Mouse (Mus musculus) heart, adult 11 months (tissue): ENCODE measurements at regions not wholly inside any gene's neighbourhood (a gene's known extent, or its start where the extent isn't known, plus 50 kb on each side); places are given as distances from the start of the nearest gene placed in this dataset.

Experiments used
- DNase-seq: peaks from one replicate; pipeline ENCODE4 v3.0.0; 2022

DNA sequence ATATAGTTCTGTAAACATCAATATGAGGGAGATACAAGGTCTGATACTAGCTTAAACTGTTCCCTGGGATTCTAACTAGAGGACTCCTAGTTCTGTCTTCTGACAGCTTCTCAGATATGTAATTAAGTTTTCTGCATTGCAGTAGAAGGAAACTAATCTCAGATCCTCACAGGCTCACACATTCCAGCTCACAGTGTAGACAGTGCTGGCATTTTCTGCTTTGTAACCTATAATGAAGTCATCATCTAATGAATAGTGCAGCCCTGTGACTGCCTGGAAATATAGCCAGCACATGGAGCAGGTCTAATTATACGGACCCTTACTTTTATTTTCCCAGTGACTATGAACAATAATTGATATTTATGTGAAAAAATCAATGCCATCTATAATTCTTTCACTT, 331.2 kb upstream of the Celf2 start:
- DNase-seq: no peak

DNA sequence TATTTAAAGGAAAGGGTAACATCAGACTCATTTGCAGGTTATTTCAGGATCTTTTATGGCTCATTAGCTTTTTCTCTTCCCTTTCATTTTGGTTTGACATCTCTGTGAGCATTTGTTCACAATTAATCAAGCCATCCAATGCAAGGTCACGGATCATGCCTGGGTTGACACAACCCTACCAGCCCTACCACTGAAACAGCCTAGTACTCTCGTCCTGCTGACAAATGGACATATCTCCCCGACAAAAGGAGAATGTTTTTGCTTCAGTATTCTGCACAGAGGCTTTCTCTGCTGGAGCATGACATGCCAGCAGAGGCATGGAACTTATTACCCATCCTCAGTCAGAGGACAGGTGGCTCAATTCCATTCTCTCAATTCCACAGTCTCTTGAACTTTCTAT, 328.5 kb upstream of the Celf2 start:
- DNase-seq: no peak

DNA sequence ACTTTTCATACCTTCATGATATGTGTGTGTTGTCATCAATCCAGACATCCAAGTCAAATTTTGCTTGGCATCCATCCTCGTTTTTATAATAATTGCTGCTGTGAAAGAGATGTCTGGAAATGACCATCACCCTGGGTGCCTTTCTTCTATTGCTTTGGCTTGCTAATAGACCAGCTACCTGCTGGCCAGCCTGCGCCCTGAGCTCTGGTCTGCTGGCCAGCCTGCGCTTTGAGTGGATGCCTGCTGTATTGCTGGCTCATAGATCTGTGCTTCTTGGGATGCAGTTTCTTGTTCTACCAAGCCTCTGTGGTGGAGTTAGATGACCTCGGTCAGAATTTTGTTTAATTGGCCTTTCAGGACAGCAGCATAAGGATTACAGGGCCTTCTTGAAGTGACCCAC, 321.9 kb upstream of the Celf2 start:
- DNase-seq: no peak

DNA sequence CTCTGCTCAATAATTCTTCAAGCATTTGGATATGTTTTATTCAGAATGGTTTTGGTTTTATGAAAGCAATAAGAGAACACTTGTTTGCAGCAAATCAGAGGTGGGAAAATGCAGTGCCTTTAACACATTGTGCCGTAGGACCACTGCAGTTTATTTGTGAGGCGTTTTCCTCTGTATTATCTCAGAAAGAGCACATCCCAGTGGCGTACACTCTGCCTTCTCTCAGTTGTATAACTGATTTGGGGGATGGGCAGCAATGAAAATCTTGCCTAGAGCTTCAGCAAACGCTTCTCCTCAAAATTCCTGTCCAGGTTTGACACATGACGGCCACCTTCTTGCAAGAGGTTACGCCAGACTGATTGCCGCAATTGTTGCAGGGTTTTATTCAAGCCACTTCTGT, 316.9 kb upstream of the Celf2 start:
- DNase-seq: no peak

DNA sequence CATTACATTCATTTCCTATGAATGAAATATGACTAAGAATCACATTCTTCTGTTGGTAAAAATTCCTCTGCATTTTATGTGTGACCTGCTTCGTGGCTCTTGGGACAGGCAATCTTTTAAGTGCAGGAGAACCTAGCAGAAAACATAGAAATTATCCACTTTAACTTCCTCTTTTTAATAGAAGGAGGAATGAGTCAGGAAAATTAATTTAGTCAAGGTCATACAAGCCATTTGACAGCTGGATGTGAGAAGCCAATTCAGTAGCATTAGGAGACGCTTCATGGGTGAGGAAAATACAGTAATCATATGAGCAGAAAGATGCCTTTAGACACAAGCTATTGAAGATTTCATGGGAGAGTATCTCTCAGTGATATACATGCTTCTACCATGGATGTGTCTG, 287.1 kb upstream of the Celf2 start:
- no peak for DNase-seq

DNA sequence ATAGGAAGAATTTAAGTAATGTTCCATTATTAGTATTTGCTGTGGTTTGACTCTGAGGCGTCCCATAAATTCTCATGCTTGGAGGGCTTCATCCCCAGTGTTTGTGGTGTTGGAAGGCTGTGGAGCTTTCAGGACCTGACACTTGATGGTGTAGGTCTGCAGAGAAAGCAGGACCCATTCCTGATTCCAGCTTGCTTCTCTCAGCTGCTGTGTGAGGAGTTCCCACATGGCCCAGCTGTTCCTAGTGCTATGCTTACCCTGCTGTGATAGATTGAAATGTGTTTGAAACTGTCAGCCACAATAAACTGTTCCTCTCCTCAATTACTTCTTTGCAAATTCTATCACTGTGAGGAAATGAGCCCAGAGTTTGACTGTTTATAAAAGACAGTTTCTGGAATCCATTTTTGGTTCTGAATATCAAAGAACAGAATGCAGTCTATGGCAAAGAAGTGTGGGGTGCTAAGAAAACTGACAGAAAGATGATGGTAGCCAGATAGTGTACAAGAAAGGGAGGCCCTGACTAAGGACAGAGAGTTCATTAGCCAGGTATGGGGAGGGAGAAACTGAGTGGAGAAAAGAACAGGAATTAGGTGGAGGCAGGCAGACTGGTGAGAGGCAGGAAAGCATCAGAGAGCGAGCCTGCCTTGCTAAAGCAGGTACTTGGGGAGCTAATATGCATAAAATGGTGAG, 283.2 kb upstream of the Celf2 start:
- DNase-seq: no peak

DNA sequence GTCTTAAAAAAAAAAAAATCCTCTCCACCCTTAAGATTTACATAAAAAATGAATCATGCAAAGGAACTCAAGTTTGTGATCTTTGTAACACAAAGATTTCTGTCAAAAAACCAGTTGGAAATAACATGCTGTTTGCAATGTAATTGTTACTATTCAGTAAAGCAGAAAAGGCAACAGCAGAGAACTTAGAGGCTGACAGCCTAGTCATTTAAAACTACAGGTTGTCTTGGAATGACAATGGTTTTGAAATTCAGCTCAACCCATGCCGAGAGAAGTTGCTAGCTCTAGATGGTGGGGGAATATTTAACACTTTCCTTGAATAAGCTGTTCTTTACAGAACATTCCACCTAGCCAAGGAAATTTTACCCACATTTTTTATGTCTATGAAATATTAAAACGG, 269.2 kb upstream of the Celf2 start:
- no peak for DNase-seq

DNA sequence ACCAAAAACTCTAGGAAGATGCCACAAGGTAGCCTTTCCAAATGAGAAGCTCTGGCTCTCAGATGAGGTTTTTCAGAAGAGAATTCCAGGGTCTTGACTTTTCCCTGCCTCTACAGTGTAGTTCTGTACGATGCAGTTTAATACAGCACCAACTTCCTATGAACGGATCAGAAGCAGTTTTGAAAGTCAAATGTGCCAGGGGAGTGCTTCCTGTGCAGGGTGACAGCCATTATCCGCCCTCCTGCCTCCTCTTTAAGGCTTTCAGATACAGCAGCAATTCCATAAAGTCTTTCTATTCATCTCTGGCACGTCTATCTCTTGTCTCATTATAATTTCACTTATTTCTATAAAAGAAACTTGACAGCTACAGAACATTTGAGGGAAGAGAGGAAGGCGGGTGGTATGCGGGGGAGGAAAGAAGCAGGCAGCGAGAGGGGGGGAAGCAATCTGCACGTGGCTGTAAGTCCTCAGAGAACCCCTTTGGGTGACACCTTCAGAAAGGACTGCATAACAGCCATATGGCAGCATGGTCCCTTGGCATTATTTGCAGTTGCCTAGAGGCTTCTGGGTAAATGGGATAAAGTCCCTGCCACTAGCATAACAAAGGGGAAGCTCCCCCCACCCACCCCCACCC, 224.9 kb upstream of the Celf2 start:
- DNase-seq: no peak

DNA sequence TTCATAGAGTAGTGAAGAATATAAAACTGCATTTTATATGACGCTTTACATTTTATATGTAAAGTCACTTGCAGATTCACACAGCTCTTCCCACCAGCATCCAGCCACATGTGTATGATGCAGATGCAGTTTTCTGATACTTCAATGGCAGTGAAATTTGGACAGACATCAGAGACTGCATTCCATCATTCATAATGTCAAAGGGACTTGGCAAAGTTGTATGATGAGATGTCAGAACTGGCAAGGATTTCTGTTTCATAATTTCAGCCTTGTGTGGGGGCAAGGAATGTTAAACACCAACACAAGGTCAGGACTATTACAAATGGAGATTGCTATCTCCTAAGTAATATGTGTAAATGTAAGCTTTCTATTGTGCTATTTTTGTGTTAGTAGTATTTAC, 221.6 kb upstream of the Celf2 start:
- DNase-seq: no peak

DNA sequence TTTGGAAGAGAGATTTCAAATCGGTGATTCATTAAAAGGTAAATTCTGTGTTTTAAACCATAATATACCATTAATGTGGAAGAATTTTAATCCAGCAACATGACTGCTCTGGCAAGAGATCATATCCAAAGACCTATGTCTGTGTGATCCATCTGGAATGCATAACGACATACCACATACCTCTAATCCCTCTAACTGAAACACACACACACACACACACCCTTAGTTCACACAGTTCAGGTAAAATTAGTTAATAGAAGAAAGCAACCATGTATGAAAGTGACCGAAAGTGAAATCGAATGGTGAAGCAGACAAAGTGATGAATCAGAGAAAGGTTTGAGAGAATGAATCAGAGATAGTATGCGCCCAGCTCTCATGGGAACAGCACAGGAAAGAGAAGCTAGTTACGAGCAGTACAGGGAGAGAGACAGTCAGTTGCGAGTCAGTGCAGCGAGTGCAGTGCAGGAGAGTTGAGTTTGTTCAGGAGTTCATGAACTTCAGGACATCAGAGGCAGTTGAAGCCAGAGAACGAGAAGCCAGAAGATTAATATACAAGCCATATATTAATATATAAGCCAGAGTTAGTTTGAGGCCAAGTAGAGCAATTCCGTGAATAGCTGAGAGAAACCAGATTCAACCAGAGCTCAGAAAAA, 213.0 kb upstream of the Celf2 start:
- no peak for DNase-seq

DNA sequence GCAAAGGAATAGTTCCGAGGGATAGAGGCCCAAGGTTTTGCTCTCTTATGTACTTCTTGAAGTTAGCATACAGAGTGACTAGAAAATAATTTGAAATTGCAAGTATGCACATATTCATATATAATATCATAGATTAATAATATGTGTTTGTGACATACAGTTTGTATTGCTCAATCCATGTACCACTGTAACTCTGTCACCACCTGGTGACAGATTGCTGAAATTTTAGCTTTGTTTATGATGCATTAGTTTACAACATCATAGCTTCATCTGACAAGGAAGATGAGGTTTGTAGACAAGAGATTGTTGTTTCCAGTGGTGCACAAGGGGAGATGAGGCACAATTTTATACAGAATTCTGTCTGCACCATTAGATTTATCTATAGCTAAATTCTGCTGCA, 201.7 kb upstream of the Celf2 start:
- DNase-seq: no peak

DNA sequence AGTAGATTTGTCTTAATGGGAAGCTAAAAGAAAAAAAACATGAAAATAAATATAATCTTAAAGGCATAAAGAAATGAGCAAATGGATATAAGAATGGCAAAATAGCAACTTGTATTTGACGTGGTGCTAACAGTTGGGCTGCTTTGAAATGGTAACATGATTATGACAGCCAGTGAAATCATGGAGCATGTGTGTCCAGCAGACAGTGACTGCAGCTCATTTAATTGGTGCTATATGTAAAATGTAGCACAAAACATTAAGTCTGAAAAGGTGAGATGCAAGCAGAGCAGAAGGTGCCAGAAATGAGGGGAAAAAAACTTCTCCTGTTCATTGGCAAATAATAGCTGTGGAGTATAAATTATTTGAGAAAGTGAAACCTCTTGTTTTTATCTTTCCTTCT, 201.1 kb upstream of the Celf2 start:
- no peak for DNase-seq

DNA sequence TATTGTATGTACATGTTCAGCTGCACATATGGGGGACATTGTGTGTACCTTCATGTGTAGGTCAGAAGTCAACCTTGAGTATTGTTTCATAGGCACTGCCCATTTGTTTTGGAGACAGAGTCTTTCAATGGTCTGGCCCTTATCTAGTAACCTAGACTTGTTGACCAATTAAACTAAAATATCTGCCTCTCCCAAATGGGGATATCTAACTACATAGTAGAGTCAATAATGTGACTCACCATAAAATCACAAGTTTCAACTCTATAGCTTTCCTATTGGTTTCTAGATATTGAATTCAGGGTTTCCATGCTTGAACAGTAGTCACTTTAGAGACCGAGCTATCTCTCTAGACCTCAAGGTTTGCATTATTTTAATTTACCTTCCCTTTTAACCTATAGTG, 174.0 kb upstream of the Celf2 start:
- DNase-seq: no peak

DNA sequence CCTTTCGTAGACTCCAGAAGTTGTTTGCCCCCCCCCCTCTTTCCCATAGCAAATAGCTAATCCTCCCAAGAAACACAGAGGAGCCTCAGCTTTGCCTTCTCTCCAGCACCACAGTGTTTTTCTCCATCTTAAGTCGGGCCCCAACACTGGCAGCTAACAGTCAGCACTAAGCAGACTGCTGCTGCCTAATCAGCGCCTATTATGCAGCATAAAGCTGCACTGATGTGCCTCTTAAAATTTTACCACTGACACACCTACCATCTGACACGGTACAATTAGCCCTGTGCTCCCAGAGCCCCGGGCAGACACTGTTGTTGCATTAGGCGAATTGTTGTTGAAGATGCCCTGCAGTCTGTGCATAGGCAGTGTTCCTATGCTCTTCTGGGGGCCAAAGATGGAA, 131.5 kb upstream of the Celf2 start:
- DNase-seq: no peak

DNA sequence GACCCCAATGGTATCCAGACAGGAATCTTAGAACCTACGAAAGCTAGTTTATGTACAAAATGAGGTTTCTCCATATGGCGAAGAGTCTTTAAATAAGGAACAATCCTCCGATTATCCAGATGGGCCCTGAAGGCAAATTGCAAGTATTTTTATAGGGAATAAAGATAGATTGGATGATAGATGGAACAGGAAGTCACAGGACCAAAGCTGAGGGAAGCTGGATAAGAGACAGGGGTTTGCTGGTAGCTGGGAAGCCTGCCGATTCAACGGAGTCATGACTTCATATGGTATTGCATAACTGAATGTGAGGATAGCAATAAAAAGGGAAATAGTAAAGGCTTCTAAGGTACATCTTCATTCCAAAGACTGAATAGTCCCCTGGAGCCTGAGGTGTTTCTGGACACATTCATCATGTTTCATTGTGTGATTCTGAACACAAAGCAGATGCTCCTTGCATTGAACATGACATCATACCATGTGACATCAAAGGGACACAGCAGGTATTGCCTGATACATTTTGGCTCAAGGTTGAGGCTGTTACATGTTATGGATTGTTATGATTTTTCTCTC, 113.4 kb upstream of the Celf2 start:
- DNase-seq: no peak

DNA sequence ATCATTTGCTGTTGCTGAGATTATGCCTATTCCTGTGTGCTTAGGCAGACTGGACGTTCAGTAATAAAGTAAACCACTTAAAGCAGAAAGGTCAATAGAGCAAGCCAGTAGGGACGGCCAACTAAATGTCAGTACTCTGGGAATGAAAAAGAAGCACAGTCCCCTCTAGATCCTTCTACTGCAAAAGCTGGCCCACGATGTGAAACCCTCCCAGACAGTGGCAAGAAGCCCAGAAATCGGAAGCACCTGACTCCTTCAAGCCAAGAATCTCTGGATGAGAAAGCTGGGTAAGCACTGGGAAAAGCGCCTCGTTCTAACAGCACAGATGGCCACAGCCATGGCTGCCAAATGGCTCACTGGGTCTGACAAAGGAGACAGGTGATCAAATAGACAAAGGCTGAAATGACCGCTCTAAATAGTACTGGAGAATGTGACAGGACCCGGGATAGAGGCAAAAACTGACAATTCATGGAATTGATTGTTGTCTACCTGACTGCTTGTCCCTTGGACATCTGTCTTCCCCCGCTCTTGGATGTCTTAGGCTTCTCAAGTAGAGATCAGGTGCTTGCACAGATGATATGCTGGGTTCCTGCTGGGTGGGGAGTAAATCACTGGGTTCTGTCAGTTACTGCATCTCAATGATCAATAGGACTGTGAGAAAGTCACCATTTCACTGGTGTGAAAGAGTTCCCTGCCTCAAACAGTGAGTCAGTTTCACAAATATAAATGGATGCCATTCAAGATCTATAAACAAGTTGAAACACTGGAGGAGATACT, 110.7 kb upstream of the Celf2 start:
- DNase-seq: peak; percentile 98

DNA sequence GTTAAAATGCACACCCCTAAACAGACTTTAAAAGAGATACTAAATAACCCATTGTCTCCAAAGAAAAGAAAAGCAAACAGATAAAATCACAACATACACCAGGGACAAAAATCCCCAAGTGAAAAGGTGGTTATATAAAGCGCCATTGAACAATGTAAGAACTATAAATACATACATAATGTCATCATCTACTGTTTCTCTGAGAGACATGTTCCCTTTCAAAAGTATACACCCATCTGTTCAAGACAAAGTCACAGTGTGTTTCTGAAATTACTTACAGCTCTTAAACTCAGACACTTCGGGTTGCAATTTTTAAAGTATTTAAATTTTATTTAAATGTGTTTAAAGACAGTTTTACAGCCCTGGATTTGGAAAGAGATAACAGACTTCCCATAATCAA, 68.8 kb upstream of the Celf2 start:
- DNase-seq: no peak
